Mouse (Mus musculus): ENCODE measurements around the gene Tarbp2. TPM values are rescaled to one million over a fixed set of nuclear protein-coding genes. Genes with fewer than 3 reads are reported as not detected.

The Tarbp2 gene
- total RNA-seq, 2 experiments from 2014 or later, result 38.4 to 46.8 TPM

DNA sequence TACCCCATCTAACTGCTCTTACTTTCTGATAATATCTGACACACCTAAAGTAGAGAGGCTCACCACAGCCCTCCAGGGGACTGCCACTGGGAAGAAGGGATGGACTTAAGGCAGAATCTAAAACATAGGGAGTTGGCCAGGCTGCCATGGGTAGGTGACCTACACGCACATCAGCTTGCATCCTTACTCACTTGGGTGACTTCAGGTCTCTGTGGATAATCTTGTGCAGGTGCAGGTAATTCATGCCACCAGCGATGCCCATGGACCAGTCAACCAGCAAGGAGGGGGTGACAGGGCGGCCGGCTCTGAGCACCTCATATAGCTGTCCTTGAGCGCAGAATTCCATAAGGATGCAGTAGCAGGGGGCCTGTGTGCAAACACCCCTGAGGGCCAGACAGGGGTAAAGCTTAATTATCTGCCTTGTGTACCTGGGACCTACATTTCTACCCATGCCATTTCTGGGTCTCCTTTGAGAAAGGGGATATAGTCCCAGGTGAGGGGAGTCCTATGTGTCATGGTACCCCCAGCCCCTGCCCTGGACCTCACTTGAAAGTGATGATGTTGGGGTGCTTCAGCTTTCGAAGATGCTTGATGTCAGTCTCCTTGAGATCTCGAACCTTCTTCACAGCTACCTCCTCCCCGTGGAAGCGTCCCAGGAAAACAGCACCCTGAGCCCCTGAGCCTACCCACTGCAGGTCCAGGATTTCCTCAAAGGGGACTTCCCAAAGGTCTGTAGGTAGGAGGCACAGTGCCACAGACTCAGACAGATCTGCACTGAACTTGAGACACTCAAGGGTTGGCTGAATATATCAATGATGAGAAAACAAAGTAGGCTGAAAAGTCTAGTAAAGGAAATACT is 13.8 kb upstream of the Tarbp2 start:
- no peak for DNase-seq
- intact Hi-C loops (cut with DNase I), result no loop called here

- intact Hi-C loops (cut with DNase I), result no loop called here
- no peak for DNase-seq
These were observed 12.8 kb upstream of the Tarbp2 start for GRCm38 (mm10) chr15:102505073-102505769.

DNA sequence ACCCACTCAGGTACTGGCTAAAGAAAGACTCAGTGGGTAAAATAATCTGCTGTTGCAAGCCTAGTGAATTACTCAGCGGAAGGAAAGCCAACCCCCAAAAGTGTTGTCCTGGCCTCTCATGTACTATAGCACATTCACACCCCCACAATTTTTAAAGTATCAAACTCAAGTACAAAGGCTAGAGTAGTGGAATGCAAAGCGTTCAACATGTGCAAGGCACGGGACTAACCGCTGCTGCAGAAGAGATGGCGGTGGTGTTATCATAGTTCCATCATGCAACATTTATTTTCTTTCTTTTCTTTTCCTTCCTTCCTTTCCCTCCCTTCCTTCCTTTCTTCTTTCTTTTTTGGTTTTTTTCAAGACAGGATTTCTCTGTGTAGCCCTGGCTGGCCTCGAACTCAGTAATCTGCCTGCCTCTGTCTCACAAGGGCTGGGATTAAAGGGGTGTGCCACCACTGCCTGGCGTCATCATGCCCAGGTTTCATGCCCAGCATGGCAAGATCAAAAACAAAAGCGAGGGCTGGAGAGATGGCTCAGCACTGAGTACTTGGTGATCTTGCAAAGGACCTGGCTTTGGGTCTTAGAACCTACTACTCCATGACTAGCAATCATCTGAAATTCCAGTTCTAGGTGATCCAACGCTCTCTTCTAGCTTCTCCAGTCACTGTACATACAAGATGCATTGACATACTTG is 12.1 kb upstream of the Tarbp2 start:
- intact Hi-C loops (cut with DNase I), result no loop called here
- DNase-seq, result no peak

DNA sequence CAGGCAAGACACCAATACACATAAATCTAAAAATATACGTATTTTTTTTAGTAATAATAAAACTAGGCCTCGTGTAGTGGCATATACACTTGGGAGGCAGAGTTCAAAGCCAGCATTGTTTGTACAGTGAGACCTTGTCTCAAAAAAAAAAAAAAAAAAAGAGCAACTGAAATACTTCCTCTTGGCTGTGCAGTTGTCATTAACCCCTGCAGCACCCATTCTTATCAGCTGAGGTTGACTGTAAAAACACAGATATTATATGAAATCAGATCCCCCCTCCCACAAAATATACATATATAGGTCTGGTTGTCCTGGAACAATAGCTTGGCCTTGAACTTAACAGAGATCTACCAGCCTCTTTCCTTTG is 11.5 kb upstream of the Tarbp2 start:
- no peak for DNase-seq
- intact Hi-C loops (cut with DNase I), result no loop called here

DNA sequence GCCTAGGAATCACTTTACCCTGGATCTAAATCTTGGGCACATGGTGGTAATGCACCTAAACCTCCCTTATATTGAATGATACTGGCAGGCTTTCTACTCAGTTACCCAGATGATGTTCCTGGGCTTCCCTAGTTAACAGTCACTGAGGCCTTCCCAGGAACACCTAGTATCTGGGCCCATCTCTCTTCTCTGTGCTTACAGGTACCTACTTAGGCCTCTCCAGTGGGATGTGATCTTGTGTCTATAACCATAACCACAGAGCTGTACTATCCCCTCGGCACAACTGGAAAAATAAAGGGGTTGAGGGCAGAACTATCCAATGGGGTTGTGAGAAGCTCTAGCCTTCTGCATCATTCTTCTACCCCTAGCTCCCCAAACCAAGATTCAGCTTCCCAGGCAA is 11.1 kb upstream of the Tarbp2 start:
- intact Hi-C loops (cut with DNase I), result no loop called here
- no peak for DNase-seq

- intact Hi-C loops (cut with DNase I), result no loop called here
These were observed 10.4 kb upstream of the Tarbp2 start for GRCm38 (mm10) chr15:102507561-102507960.

GRCm38 (mm10) chr15:102508336-102508735 is 9.7 kb upstream of the Tarbp2 start:
- no peak for DNase-seq

More at GRCm38 (mm10) chr15:102507561-102507960, 10.4 kb upstream of the Tarbp2 start:
- no peak for DNase-seq

GRCm38 (mm10) chr15:102510110-102510509 is 7.9 kb upstream of the Tarbp2 start:
- intact Hi-C loops (cut with DNase I), result no loop called here
- DNase-seq, result no peak

More at GRCm38 (mm10) chr15:102508336-102508735, 9.7 kb upstream of the Tarbp2 start:
- intact Hi-C loops (cut with DNase I), result loop anchor here (2.0 kb wide), 1 partner anchor 34 kb away; no protein-coding TSS in a partner anchor

- intact Hi-C loops (cut with DNase I), result no loop called here
- peak; percentile 79 to 86 for DNase-seq
These were observed 7.3 kb upstream of the Tarbp2 start for GRCm38 (mm10) chr15:102510590-102511284.

DNA sequence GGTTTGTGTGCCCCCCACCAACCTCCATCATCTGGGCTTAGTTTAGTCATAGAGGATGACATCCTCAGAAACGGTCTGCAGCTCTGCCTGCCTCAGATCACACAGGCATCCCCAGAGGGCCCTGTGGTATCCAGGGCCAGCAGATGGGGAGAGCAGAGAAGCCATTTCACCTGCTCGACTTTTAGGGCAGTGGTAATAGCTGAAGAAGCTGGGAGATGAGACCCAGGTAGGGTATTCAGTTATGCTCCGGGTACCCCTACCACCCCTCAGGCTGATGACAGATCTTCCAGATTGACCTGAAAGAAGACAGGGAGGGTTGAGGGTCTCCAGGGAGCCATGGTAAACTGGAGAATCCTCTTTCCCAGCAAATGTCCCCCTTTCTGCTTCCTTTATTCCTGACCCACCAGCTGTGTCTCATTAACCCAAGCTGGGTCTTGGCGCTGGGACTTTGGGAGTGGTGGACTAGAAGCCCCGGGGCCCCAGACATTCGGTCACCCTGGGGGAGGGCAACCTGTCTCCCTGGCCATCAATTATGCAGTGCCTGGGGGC is 6.6 kb upstream of the Tarbp2 start:
- no peak for DNase-seq
- intact Hi-C loops (cut with DNase I), result no loop called here

GRCm38 (mm10) chr15:102512010-102512409 is 6.0 kb upstream of the Tarbp2 start:
- no peak for DNase-seq
- intact Hi-C loops (cut with DNase I), result no loop called here

DNA sequence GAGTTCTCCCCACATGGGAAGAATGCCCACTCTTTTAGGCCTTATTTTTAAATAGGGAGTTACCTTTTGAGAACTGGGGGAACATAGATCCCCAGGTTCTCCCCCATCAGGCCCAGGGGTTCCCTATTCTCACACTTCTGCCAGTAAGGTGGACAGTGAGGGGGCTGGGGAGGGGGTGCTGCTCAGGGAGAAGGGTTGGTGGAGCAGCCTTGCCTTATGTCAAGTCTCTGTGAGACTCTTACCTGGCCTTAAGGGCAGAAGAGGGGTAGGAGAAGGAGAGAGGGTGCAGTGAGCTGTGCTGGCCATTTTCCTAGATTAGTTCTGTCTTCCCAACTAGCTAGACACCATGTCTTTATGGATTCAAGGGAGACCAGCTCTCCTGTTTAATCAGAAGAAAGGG is 5.5 kb upstream of the Tarbp2 start:
- intact Hi-C loops (cut with DNase I), result no loop called here
- DNase-seq, result no peak

DNA sequence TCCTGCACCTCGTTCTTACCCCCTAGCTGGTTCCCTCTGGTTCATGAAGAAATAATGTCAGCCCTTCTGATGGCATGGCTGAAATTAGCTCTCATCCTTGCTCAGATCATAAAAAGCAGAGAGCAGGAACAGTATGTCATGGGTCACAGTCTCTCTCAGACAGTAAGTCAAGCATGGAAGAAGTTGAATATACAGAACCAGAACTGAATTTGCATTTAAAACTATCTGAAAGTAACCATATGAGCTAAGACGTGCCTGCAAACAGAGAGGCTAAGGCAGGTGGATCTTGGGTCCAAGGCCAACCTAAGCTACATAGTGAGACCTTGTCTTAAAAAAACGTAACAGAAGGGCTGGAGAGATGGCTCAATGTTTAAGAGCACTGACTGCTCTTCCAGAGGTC is 5.0 kb upstream of the Tarbp2 start:
- DNase-seq, result no peak
- intact Hi-C loops (cut with DNase I), result no loop called here

- intact Hi-C loops (cut with DNase I), result no loop called here
- no peak for DNase-seq
These were observed 2.7 kb upstream of the Tarbp2 start for GRCm38 (mm10) chr15:102515261-102515660.

DNA sequence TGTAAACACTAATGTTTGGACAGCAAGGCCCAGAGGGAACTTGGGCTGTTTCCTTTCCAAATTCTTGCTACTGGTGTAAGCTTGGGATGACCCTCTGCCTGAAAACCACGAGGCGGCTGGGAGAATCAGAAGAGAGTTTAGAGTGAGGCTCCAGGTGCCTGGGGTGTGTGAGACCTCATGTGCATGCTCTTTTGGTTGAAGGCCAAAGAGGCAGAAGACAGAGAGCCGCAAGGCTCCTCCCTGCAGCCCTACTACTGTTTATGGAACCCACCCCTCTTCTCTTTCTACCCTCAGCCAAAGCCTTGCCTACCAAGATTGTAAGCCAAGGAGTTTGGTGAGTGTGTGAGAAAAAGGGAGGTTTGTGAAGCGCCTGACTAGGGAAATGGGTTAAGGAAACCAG is 2.2 kb upstream of the Tarbp2 start:
- DNase-seq, result no peak
- intact Hi-C loops (cut with DNase I), result no loop called here

DNA sequence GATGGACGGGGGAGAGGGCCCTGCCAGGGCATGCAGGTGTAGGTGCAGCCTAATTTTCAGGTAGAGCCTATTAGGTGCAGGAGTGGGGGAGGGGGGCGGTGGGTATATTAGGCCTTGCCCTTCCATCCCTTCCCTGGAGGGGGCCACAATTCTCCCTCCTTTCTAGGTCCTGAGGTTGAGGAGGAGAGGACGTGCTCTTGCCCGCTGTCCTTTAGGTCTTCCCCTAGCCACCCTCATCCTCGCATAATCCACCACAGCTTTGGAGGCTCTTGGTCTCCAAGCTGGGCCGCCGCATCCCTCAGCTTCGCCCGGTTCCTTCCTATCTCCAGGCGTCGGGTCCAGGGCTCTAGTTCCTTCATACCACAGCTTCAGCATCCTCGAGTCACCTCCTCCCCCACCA is 1.7 kb upstream of the Tarbp2 start:
- intact Hi-C loops (cut with DNase I), result no loop called here
- DNase-seq, result no peak

GRCm38 (mm10) chr15:102516728-102517404 is 1.1 kb upstream of the Tarbp2 start, which contains the start of gene Map3k12:
TSS of gene Map3k12 (minus strand) at chr15:102517064.
- intact Hi-C loops (cut with DNase I), result no loop called here
- peak; percentile 78 for DNase-seq

- no peak for DNase-seq
- intact Hi-C loops (cut with DNase I), result no loop called here
These were observed 389 bp upstream of the Tarbp2 start for GRCm38 (mm10) chr15:102517631-102517975.

DNA sequence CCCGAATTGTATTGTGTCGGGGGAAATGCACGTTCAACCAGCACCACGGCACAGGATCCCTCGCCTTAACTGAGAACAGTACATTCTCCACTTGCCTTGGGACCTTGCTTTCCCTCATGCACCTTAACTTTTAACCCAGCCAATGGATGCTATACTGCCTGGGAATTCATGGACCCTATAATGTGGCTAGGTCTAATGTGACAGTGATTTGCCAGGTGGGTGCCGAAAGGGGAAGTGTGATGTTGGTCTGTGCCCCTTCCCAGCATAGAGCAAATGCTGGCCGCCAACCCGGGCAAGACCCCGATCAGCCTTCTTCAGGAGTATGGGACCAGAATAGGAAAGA is 838 bp downstream of the Tarbp2 start:
- DNase-seq, result no peak

More for the DNA sequence above, 838 bp downstream of the Tarbp2 start:
- intact Hi-C loops (cut with DNase I), result no loop called here
